Mouse (Mus musculus) thymus, postnatal 36 days (tissue): ENCODE measurements around the gene Clic4.
A peak's percentile ranks its signal among the peaks of the same experiment; 100 is the strongest.
"Not testable (repeated sequence)": the region's sequence is repeated elsewhere in the genome, so short reads cannot be mapped to it uniquely, and the experiment has no call there.

ENCODE experiments used
- DNase-seq, 2 experiments: peaks; one replicate each; pipeline ENCODE4 v3.0.0; 2022; ENCODE audit warnings: mixed read lengths in 2 of 2

The Clic4 gene

GRCm38 (mm10) chr4:135291841-135292240 is 19.2 kb upstream of the Clic4 start:
- no peak for DNase-seq

- DNase-seq: no peak
Measured at GRCm38 (mm10) chr4:135291199-135291598, 18.6 kb upstream of the Clic4 start.

GRCm38 (mm10) chr4:135287975-135288374 is 15.4 kb upstream of the Clic4 start:
- no peak for DNase-seq

GRCm38 (mm10) chr4:135286833-135287395 is 14.3 kb upstream of the Clic4 start:
- no peak for DNase-seq

- no peak for DNase-seq
Measured at GRCm38 (mm10) chr4:135286033-135286622, 13.5 kb upstream of the Clic4 start.

- DNase-seq: no peak
Measured at GRCm38 (mm10) chr4:135285436-135285835, 12.8 kb upstream of the Clic4 start.

- DNase-seq: no peak
Measured at GRCm38 (mm10) chr4:135283875-135284274, 11.3 kb upstream of the Clic4 start.

- DNase-seq: no peak
Measured at GRCm38 (mm10) chr4:135283417-135283816, 10.8 kb upstream of the Clic4 start.

- no peak for DNase-seq
Measured at GRCm38 (mm10) chr4:135282651-135283290, 10.2 kb upstream of the Clic4 start.

GRCm38 (mm10) chr4:135280016-135280415 is 7.4 kb upstream of the Clic4 start:
- not testable (repeated sequence) for DNase-seq

GRCm38 (mm10) chr4:135276681-135277379 is 4.2 kb upstream of the Clic4 start:
- no peak for DNase-seq

GRCm38 (mm10) chr4:135274761-135275160 is 2.1 kb upstream of the Clic4 start:
- DNase-seq: no peak

- DNase-seq: no peak
Measured at GRCm38 (mm10) chr4:135273307-135273682, 681 bp upstream of the Clic4 start.

- peak; percentile 61 to 71 for DNase-seq
Measured at GRCm38 (mm10) chr4:135271881-135272616, 565 bp downstream of the Clic4 start.

GRCm38 (mm10) chr4:135271419-135271828 is 1.2 kb downstream of the Clic4 start:
- DNase-seq: peak in 1 of 2 experiments; percentile 25

GRCm38 (mm10) chr4:135270476-135270875 is 2.1 kb downstream of the Clic4 start:
- DNase-seq: no peak

GRCm38 (mm10) chr4:135269656-135270341 is 2.8 kb downstream of the Clic4 start:
- no peak for DNase-seq

- no peak for DNase-seq
Measured at GRCm38 (mm10) chr4:135267521-135267920, 5.1 kb downstream of the Clic4 start.

- DNase-seq: no peak
Measured at GRCm38 (mm10) chr4:135266987-135267386, 5.6 kb downstream of the Clic4 start.

GRCm38 (mm10) chr4:135260434-135260833 is 12.2 kb downstream of the Clic4 start:
- no peak for DNase-seq

GRCm38 (mm10) chr4:135258521-135258920 is 14.1 kb downstream of the Clic4 start:
- DNase-seq: no peak

GRCm38 (mm10) chr4:135257881-135258476 is 14.6 kb downstream of the Clic4 start:
- DNase-seq: no peak
